Mouse (Mus musculus) left cerebral cortex, adult 8-10 months (tissue): ENCODE data around the gene Arhgdig. TPM values are rescaled to one million over a fixed set of nuclear protein-coding genes. Genes with fewer than 3 reads are reported as not detected.

ENCODE experiments used
- total RNA-seq, 4 experiments: library from RNA; stranded (reverse); gene quantifications; 2 replicates each; pipeline ENCODE4 v1.2.4; 2022

Gene Arhgdig
- total RNA-seq, 4 experiments from 2014 or later, result 86.9 to 98.2 (median 93.2) TPM

Other genes with a start within 250 kb of the Arhgdig start
- 10 to 100 TPM; 34.3 to 50.9 (median 46.4) TPM for gene Capn15, start 222.0 kb downstream of the Arhgdig start, total RNA-seq
- 10 to 100 TPM; 89.1 to 97.8 (median 95.8) TPM for gene Rab11fip3, start 138.2 kb downstream of the Arhgdig start, total RNA-seq
- gene Decr2, start 117.4 kb downstream of the Arhgdig start, total RNA-seq, result 10 to 100 TPM; 29.1 to 35.8 (median 31.0) TPM
- gene Nme4, start 112.2 kb downstream of the Arhgdig start, total RNA-seq, result 1 to 10 TPM; 2.9 to 5.5 (median 4.6) TPM
- gene Tmem8, start 94.5 kb downstream of the Arhgdig start, total RNA-seq, result 10 to 100 TPM; 13.0 to 16.3 (median 15.4) TPM
- 10 to 100 TPM; 61.0 to 74.7 (median 62.8) TPM for gene Mrpl28, start 84.3 kb downstream of the Arhgdig start, total RNA-seq
- 10 to 100 TPM; 24.6 to 30.3 (median 28.2) TPM for gene Axin1, start 69.1 kb downstream of the Arhgdig start, total RNA-seq
- under 1 TPM; 0.37 to 0.57 (median 0.46) TPM for gene Pdia2, start 8.7 kb downstream of the Arhgdig start, total RNA-seq
- 10 to 100 TPM; 34.5 to 49.5 (median 46.8) TPM for gene Rgs11, start 4.8 kb downstream of the Arhgdig start, total RNA-seq
- gene Fam234a, start 36.5 kb upstream of the Arhgdig start, total RNA-seq, result 10 to 100 TPM; 21.9 to 23.3 (median 22.3) TPM
- 10 to 100 TPM; 72.2 to 78.2 (median 75.6) TPM for gene Luc7l, start 45.1 kb upstream of the Arhgdig start, total RNA-seq
- gene Neurl1b, start 207.0 kb upstream of the Arhgdig start, total RNA-seq, result 10 to 100 TPM; 64.2 to 73.4 (median 69.1) TPM